Mouse (Mus musculus): ENCODE measurements around the gene Polg. TPM values are rescaled to one million over a fixed set of nuclear protein-coding genes. Genes with fewer than 3 reads are reported as not detected.

Gene Polg
- total and polyA plus RNA-seq, 2 experiments from 2014 or later: 15.9 to 32.6 TPM

- ATAC-seq (ENCODE audit: insufficient read depth, low read depth) (no peak), DNase-seq (ENCODE audit: low spot score) (no peak)
- no peaks in the 10 kb centered on the region for H3K36me3 ChIP-seq (replicated peaks; ENCODE audit: control insufficient read depth, insufficient read depth, low read length)
- H3K27me3 ChIP-seq (ENCODE audit: control insufficient read depth, insufficient read depth, low read length): no peaks in the 10 kb centered on the region
- H3K4me1 ChIP-seq (ENCODE audit: control insufficient read depth, insufficient read depth): peaks cover 7% of the 10 kb centered on the region
- no peak overlapping the region for H3K27ac ChIP-seq (ENCODE audit: low read depth)
- no peak overlapping the region for H3K4me2 ChIP-seq (ENCODE audit: low read depth, low read length)
- H3K9me3 ChIP-seq (replicated peaks; ENCODE audit: control insufficient read depth, low read length): no peaks in the 10 kb centered on the region
- TF ChIP-seq EP300 (IDR thresholded peaks at IDR 0.05; ENCODE audit: low read depth) (no peak), CTCF (IDR thresholded peaks at IDR 0.05; ENCODE audit: low read depth) (no peak)
- WGBS: 46% methylated on average over 5 of the region's 5 CpGs
- no peak overlapping the region for H3K4me3 ChIP-seq (ENCODE audit: low read depth, low read length)
- no peak overlapping the region for H3K9ac ChIP-seq (replicated peaks; ENCODE audit: low read depth, low read length)
Observed at GRCm38 (mm10) chr7:79469766-79470165, 3.6 kb upstream of the Polg start.

GRCm38 (mm10) chr7:79468994-79469393, 2.8 kb upstream of the Polg start:
- no peaks in the 10 kb centered on the region for H3K9me3 ChIP-seq (replicated peaks; ENCODE audit: control insufficient read depth, low read length)
- no peak overlapping the region for H3K4me2 ChIP-seq (ENCODE audit: low read depth, low read length)
- H3K27ac ChIP-seq (ENCODE audit: low read depth): no peak overlapping the region
- H3K27me3 ChIP-seq (ENCODE audit: control insufficient read depth, insufficient read depth, low read length): no peaks in the 10 kb centered on the region
- 30% methylated on average over 8 of the region's 8 CpGs for WGBS
- no peak overlapping the region for H3K4me3 ChIP-seq (ENCODE audit: low read depth, low read length)
- 0 out of 2 replicates have a peak, but pooled peaks cover 4% of the 10 kb centered on the region for H3K36me3 ChIP-seq (replicated peaks; ENCODE audit: control insufficient read depth, insufficient read depth, low read length)
- ATAC-seq (ENCODE audit: insufficient read depth, low read depth) (no peak), DNase-seq (ENCODE audit: low spot score) (no peak)
- peaks cover 15% of the 10 kb centered on the region for H3K4me1 ChIP-seq (ENCODE audit: control insufficient read depth, insufficient read depth)
- no peak overlapping the region for H3K9ac ChIP-seq (replicated peaks; ENCODE audit: low read depth, low read length)
- TF ChIP-seq CTCF (IDR thresholded peaks at IDR 0.05; ENCODE audit: low read depth) (no peak), EP300 (IDR thresholded peaks at IDR 0.05; ENCODE audit: low read depth) (no peak)

GRCm38 (mm10) chr7:79467951-79468350, 1.8 kb upstream of the Polg start:
- Histone ChIP-seq H3K4me2 (ENCODE audit: low read depth, low read length) (peak overlapping the region; percentile 1; the same call in 1 of the 2 replicates), H3K9ac (replicated peaks; ENCODE audit: low read depth, low read length) (no peak overlapping the region), H3K36me3 (replicated peaks; ENCODE audit: control insufficient read depth, insufficient read depth, low read length) (peaks cover 10% of the 10 kb centered on the region; the same call in 1 of the 2 replicates), H3K9me3 (replicated peaks; ENCODE audit: control insufficient read depth, low read length) (no peaks in the 10 kb centered on the region), H3K27me3 (ENCODE audit: control insufficient read depth, insufficient read depth, low read length) (no peaks in the 10 kb centered on the region), H3K4me1 (ENCODE audit: control insufficient read depth, insufficient read depth) (peaks cover 26% of the 10 kb centered on the region), H3K27ac (ENCODE audit: low read depth) (no peak overlapping the region), H3K4me3 (ENCODE audit: low read depth, low read length) (no peak overlapping the region)
- DNase-seq (ENCODE audit: low spot score) (no peak), ATAC-seq (ENCODE audit: insufficient read depth, low read depth) (no peak)
- TF ChIP-seq CTCF (IDR thresholded peaks at IDR 0.05; ENCODE audit: low read depth) (no peak), EP300 (IDR thresholded peaks at IDR 0.05; ENCODE audit: low read depth) (no peak)
- WGBS: 16% methylated on average over 4 of the region's 6 CpGs

- Histone ChIP-seq H3K27ac (ENCODE audit: low read depth) (peak overlapping the region; percentile 92), H3K4me1 (ENCODE audit: control insufficient read depth, insufficient read depth) (peaks cover 26% of the 10 kb centered on the region), H3K9ac (replicated peaks; ENCODE audit: low read depth, low read length) (peak overlapping the region; percentile 91), H3K9me3 (replicated peaks; ENCODE audit: control insufficient read depth, low read length) (no peaks in the 10 kb centered on the region), H3K4me2 (ENCODE audit: low read depth, low read length) (peak overlapping the region; percentile 87), H3K36me3 (replicated peaks; ENCODE audit: control insufficient read depth, insufficient read depth, low read length) (peaks cover 31% of the 10 kb centered on the region), H3K27me3 (ENCODE audit: control insufficient read depth, insufficient read depth, low read length) (no peaks in the 10 kb centered on the region), H3K4me3 (ENCODE audit: low read depth, low read length) (peak overlapping the region; percentile 95)
- no peak for DNase-seq (ENCODE audit: low spot score)
- WGBS: under 1% methylated on average over 40 of the region's 47 CpGs
- ATAC-seq (ENCODE audit: insufficient read depth, low read depth): peak; percentile 18
- TF ChIP-seq EP300 (IDR thresholded peaks at IDR 0.05; ENCODE audit: low read depth) (no peak), CTCF (IDR thresholded peaks at IDR 0.05; ENCODE audit: low read depth) (no peak)
Observed at GRCm38 (mm10) chr7:79465461-79466044, 609 bp downstream of the Polg start.

GRCm38 (mm10) chr7:79464776-79465420, 1.3 kb downstream of the Polg start:
- peaks cover 26% of the 10 kb centered on the region for H3K4me1 ChIP-seq (ENCODE audit: control insufficient read depth, insufficient read depth)
- no peak for DNase-seq (ENCODE audit: low spot score)
- peak overlapping the region; percentile 95 for H3K4me3 ChIP-seq (ENCODE audit: low read depth, low read length)
- H3K36me3 ChIP-seq (replicated peaks; ENCODE audit: control insufficient read depth, insufficient read depth, low read length): peaks cover 38% of the 10 kb centered on the region
- TF ChIP-seq EP300 (IDR thresholded peaks at IDR 0.05; ENCODE audit: low read depth) (no peak), CTCF (IDR thresholded peaks at IDR 0.05; ENCODE audit: low read depth) (no peak)
- H3K4me2 ChIP-seq (ENCODE audit: low read depth, low read length): peak overlapping the region; percentile 87
- peak overlapping the region; percentile 92 for H3K27ac ChIP-seq (ENCODE audit: low read depth)
- peak overlapping the region; percentile 91 for H3K9ac ChIP-seq (replicated peaks; ENCODE audit: low read depth, low read length)
- H3K9me3 ChIP-seq (replicated peaks; ENCODE audit: control insufficient read depth, low read length): no peaks in the 10 kb centered on the region
- no peak for ATAC-seq (ENCODE audit: insufficient read depth, low read depth)
- WGBS: 12% methylated on average over 41 of the region's 47 CpGs
- no peaks in the 10 kb centered on the region for H3K27me3 ChIP-seq (ENCODE audit: control insufficient read depth, insufficient read depth, low read length)

Measured in heart, postnatal 0 days (tissue).